Mouse (Mus musculus) Patski (cell line): ENCODE data around the gene Fyn. TPM values are rescaled to one million over a fixed set of nuclear protein-coding genes. Genes with fewer than 3 reads are reported as not detected.

Experiments used
- ATAC-seq: fragments of 100-300 bp; one replicate; pipeline ENCODE4 v1.8.0; 2021
- CTCF ChIA-PET: fragments of 350-600 bp; sonication (Branson Sonifier 250); formaldehyde crosslinking; loops from one replicate; lab custom pipeline; 2022; ENCODE audit warnings: inconsistent platforms; lab: Charles Lee
- POLR2A ChIA-PET: fragments of 350-600 bp; sonication (Branson Sonifier 250); formaldehyde crosslinking; loops from one replicate; lab custom pipeline; 2022; ENCODE audit warnings: antibody characterized with exemption, inconsistent platforms; lab: Charles Lee
- DNase-seq: peaks from one replicate; pipeline ENCODE4 v3.0.0-alpha.2; 2011; ENCODE audit warnings: low read depth, low spot score
- H3K27me3 ChIP-seq: fragments of 371-371 bp; one replicate; pipeline ENCODE4 v1.5.1; 2021
- CTCF ChIP-seq: fragments of 100-300 bp; IDR thresholded peaks from one replicate; pipeline ENCODE4 v1.5.1; 2021
- in situ Hi-C: fragments of 300-500 bp; cut with MboI; formaldehyde crosslinking; loops from 3 replicates; pipeline ENCODE4 v1.11.1; 2018; ENCODE audit warnings: low pct_unique_long_range_greater_than_20kb, mixed read lengths
- polyA plus RNA-seq: library from polyadenylated mRNA; unstranded; gene quantifications from one replicate; pipeline ENCODE4 v1.2.3, GENCODE M21; 2021

The Fyn gene
- polyA plus RNA-seq, 1 experiment from 2014 or later = 64.4 TPM

DNA sequence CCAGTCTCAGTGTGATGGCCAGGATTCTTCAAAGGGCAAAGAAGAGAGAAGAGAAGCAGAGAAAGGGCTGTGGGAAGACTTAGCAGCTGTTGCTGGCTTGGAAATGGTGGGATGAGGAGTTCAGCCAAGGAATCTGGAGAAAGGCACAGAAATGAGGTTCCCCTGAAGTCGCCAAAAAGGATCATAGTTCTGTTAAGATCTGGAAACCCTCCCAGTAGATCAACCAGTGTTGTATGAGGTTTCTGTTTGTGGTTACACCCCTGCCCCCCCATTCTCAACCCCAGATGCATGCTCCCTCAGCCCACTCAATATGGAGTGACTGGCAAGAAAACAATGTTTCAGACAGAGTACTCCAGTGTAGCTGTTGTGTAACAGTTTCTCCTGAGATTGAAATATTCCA, 25.1 kb upstream of the Fyn start:
- no peak for DNase-seq
- no peak for TF ChIP-seq CTCF
- ChIA-PET CTCF (interaction anchor here (0.9 to 1.3 kb wide), 2 partner anchors 12 to 14 kb away, joined by 3 read pairs; no protein-coding TSS in a partner anchor), POLR2A (no interaction called here)
- in situ Hi-C loops = no loop called here
- no peak for ATAC-seq
- H3K27me3 ChIP-seq = no peaks in the 10 kb centered on the region

DNA sequence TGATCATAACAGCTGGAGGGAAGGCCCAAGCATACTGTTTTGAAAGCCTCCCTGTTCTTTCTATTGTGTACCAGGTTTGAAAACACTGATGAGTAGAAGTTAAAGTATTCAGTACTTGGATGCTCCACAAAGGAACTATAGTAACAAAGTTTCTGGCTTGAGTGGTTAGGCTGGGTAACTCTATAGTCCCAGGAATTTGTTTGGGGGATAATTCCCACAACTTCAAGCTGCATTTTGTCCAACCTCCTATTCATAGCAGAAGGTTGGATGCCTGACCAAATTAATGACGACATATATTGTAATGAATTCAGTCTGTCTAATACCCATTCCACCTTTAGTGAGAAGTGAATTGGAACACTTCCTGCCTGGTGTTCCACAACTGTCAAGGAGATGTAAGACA, 22.7 kb upstream of the Fyn start:
- CTCF ChIA-PET = no interaction called here
- no peak for TF ChIP-seq CTCF
- in situ Hi-C loops = no loop called here

DNA sequence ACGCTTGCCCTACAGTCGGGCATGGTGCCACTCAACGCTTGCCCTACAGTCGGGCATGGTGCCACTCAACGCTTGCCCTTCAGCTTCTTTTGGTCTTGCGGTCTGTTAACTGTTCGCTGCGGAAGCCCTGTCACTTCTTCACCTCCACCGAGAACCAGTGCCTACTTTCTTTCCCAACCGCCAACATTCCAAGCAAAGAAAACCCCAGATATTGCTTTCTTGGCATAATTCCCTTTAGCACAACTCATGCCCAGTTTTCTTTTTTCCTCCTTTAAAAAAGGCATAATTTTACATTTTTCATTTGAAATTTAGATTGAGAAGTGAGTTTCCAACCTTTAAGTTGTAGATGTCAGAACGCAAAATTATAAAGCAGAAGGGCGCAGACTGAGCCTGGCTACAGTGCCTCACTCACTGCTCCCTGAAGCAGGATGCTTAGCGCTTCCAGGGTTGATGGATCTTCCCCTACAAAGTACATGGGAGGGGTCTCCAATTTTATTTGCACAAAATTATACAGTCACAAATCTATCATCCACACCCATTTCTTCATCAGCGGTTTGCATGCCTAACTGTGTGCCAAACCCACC, 18.8 kb upstream of the Fyn start:
- CTCF ChIA-PET = no interaction called here
- POLR2A ChIA-PET = no interaction called here

More for the DNA sequence above, 22.7 kb upstream of the Fyn start:
- POLR2A ChIA-PET = no interaction called here
- ATAC-seq = no peak
- no peak for DNase-seq
- H3K27me3 ChIP-seq = no peaks in the 10 kb centered on the region

DNA sequence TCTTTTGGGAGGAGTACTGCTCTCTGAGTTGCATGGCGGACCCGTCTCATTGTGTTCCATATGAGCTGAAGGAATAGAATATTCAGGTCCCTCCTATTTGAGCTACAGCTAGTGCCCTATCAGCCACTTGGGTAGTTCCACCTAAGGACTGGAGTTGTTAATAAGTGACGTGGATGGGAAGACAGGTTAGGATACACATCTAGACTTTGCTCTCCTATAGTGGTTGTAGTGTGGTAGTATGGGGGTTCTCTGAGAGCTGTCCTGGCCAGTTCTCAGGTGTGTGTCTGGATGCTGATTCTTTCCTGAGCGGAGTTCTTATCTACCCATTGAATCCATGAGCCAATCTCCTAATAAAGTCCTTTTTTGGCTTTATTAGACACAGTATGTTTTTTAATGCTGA, 4.5 kb upstream of the Fyn start:
- CTCF ChIA-PET = interaction anchor here (1.2 to 2.5 kb wide), 2 partner anchors 10 to 11 kb away, joined by 6 to 7 read pairs; no protein-coding TSS in a partner anchor
- in situ Hi-C loops = loop anchor here (10.0 kb wide), 2 partner anchors 99 to 189 kb away; no protein-coding TSS in a partner anchor
- DNase-seq (no peak), ATAC-seq (no peak)
- POLR2A ChIA-PET = no interaction called here
- H3K27me3 ChIP-seq = peaks cover 4% of the 10 kb centered on the region
- no peak for TF ChIP-seq CTCF

More for the DNA sequence above, 18.8 kb upstream of the Fyn start:
- ATAC-seq = no peak
- DNase-seq = no peak
- no peak for TF ChIP-seq CTCF
- in situ Hi-C loops = no loop called here
- H3K27me3 ChIP-seq = no peaks in the 10 kb centered on the region

DNA sequence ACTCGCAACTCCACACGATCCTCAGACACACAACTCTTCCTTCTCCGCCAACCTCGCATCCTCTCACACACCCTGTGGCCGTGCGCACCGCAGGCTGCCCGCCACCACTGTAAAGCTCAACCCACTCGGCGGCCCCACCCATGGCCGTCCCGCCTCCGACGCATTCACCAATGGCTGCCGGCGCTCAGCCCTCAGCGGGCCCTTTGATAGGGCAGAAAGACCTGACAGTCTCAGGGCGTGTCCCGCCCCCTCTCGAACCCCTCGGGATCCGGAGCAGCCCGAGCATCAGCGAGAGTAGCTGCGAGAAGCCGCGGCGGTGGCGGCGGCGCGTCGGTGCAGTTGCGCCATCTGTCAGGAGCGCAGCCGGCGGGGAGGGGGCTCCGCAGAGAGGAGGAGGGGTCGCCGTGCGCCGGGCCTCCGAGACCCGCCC, 862 bp downstream of the Fyn start:
- peak; percentile 99 for ATAC-seq
- in situ Hi-C loops = loop anchor here (10.0 kb wide), 2 partner anchors 105 to 195 kb away; no protein-coding TSS in a partner anchor
- DNase-seq = peak; percentile 60
- CTCF ChIA-PET = interaction anchor here (0.6 kb wide), 1 partner anchor 151 kb away, joined by 3 read pairs; no protein-coding TSS in a partner anchor
- POLR2A ChIA-PET = interaction anchor here (0.9 to 2.6 kb wide), 4 partner anchors 104 to 130 kb away, joined by 3 to 9 read pairs (median 5); no protein-coding TSS in a partner anchor
- TF ChIP-seq CTCF = no peak
- H3K27me3 ChIP-seq = peaks cover 4% of the 10 kb centered on the region

DNA sequence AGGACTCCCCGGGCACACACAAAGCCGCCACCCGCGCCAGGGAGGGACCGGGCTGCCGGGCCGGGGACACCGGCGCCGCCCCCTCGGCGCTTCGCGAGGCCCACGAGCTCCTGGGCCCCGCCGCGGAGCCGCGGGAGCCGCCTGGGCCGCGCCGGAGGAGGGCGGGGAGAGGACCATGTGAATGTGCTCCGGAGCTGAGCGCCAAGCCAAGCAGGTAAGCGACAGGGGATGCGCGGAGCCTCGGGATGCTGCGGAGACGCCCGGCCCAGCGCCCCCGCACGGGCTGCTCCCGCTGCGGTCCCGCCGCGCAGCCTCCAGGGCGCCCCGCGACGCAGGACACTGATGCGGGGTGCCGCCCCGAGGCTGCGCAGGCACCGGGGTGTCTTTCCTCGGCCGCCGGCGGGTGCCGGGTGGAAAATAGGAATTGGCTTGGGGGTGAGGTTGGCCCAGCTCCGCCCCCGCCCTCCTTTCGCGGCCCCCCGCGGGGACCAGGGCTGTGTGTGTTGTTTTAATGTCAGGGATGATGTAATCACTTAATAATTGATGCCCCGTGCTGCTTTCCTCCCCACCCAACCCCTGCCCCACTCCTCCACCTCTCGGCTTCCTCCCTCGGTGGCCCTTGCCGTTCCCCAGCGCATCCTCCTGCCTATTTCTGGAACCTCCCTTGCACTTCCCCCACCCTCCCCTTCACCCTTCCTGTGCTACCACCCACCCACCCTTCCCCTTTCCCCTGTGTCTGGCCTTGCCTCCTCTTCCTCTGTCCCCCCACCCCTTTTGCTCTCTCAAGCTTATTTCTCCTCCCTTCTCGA, 1.5 kb downstream of the Fyn start:
- POLR2A ChIA-PET = interaction anchor here (0.9 to 2.6 kb wide), 5 partner anchors 91 to 131 kb away, joined by 3 to 9 read pairs (median 4); no protein-coding TSS in a partner anchor
- in situ Hi-C loops = loop anchor here (10.0 kb wide), 2 partner anchors 105 to 195 kb away; no protein-coding TSS in a partner anchor
- H3K27me3 ChIP-seq = peaks cover 4% of the 10 kb centered on the region
- TF ChIP-seq CTCF = peak; percentile 19
- DNase-seq (no peak), ATAC-seq (peak; percentile 48)
- CTCF ChIA-PET = no interaction called here

DNA sequence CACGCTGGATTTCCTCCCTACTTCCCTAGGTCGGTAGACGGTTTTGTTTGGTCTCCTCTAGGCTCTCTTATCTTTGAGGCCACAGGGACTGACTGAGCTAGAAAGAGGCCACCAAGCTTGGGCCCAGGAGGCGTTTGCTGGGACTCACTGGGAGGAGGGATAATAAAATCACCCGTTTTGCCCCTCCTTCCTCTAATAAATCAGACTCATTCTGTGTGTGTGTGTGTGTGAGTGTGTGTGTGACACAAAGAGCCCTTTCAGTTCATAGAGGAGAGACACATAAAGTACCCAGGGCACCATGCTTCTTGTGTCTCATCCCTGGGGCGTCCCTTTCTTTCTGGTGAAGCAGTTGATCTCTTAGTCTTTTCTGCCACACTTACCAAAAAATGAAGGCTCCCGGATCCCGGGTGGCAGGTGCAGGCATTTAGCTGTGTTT, 2.1 kb downstream of the Fyn start:
- POLR2A ChIA-PET = interaction anchor here (1.2 to 2.6 kb wide), 4 partner anchors 90 to 131 kb away, joined by 3 to 9 read pairs (median 4); no protein-coding TSS in a partner anchor
- DNase-seq (no peak), ATAC-seq (no peak)
- H3K27me3 ChIP-seq = peaks cover 4% of the 10 kb centered on the region
- in situ Hi-C loops = no loop called here
- CTCF ChIA-PET = no interaction called here
- TF ChIP-seq CTCF = no peak

DNA sequence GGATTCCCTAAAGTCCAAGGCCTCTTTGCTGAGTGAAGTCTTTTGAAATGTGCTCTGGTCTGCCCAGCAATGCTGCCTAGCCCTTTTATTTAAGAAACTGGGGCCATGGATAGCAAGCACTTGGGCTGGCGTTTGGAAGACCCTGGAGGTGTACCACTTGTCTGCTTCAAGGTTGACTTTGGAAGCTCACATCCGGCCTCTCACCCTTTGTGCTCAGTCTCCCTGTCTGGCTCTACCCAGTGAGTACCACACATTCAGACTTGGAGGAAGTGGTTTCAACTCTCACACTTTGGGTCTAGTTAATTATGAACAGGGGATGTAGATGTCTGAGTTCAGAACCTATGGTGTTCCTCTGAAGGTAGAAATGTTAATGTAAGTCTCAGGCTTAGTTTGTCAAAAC, 2.8 kb downstream of the Fyn start:
- in situ Hi-C loops = no loop called here
- DNase-seq (no peak), ATAC-seq (no peak)
- TF ChIP-seq CTCF = no peak
- ChIA-PET POLR2A (interaction anchor here (1.3 to 2.6 kb wide), 3 partner anchors 90 to 132 kb away, joined by 3 to 9 read pairs (median 4); no protein-coding TSS in a partner anchor), CTCF (no interaction called here)
- H3K27me3 ChIP-seq = peaks cover 4% of the 10 kb centered on the region

DNA sequence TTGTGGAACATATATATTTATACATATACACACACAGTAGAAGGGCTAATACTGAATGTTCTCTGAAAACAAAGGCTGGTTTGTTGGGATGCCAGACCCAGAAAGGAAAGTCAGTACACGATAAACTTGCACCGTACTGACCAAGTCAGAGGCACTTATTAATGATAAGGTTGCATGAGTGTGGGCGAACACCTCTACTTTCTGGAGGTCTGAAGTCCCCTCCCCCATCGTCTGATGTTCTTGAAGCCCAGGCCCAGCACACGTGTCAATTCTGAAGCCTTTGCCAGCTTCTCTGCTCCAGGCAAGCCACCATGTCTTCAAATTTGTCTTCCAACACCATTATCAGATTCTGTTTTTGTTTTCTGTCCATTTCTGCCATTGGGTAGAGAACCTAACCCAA, 3.3 kb downstream of the Fyn start:
- H3K27me3 ChIP-seq = peaks cover 4% of the 10 kb centered on the region
- DNase-seq (no peak), ATAC-seq (no peak)
- in situ Hi-C loops = no loop called here
- POLR2A ChIA-PET = interaction anchor here (1.3 kb wide), 1 partner anchor 110 kb away, joined by 3 read pairs; no protein-coding TSS in a partner anchor
- TF ChIP-seq CTCF = no peak
- CTCF ChIA-PET = interaction anchor here (0.6 kb wide), 1 partner anchor 17 kb away, joined by 3 read pairs; no protein-coding TSS in a partner anchor

DNA sequence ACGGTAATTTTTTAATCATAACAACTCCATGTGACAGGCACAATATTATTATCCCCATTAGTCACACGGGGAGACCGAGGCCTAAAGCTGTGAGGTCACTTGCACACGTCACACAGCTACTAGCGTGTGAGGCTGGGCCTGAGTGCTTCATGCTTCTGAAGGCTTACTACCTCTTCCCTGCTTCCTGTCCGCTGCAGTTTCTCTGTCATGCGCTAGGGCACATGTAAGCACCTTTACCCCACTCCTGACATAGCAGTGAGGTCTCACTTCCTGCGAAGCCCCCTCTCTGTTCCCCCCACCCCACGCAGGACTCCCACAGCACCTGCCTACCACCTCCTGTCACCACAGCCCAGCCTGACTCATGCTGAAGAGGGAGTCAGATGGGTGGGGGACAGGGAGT, 8.0 kb downstream of the Fyn start:
- no peak for ATAC-seq
- no peaks in the 10 kb centered on the region for H3K27me3 ChIP-seq
- in situ Hi-C loops = no loop called here
- no peak for DNase-seq
- ChIA-PET POLR2A (no interaction called here), CTCF (no interaction called here)
- TF ChIP-seq CTCF = no peak
